Mouse (Mus musculus): Measurements from ENCODE around the gene Klk4. TPM values are rescaled to one million over a fixed set of nuclear protein-coding genes. Genes with fewer than 3 reads are reported as not detected.

Gene Klk4
- polyA plus RNA-seq, 1 experiment, result 2.0 TPM

DNA sequence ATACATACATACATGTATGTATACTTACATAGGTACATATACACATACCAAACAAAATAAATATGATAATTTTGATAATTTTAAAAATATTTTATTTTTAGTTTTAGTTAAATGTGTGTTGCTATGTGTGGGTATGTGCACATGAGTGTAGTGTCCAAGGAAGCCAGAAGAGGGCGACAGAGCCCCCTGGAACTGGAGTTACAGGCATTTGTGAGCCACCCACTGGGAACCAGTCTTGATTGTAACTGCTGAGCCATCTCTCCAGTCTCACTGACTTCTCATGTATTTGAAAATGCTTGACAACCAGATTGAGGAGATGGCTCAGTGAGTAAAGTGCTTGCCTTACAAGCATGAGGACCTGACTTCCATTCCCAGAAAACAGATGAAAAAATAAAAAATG is 2.7 kb upstream of the Klk4 start:
- H3K4me1 ChIP-seq (replicated peaks; ENCODE audit: control insufficient read depth, insufficient read depth, low read length), result no peaks in the 10 kb centered on the region
- H3K27me3 ChIP-seq (ENCODE audit: control insufficient read depth, insufficient read depth, low read length), result no peaks in the 10 kb centered on the region; the same call in 1 of the 2 replicates
- TF ChIP-seq POLR2A (IDR thresholded peaks at IDR 0.05; ENCODE audit: control insufficient read depth, extremely low read depth, insufficient read depth, low read length, poor library complexity) (no peak), CTCF (IDR thresholded peaks at IDR 0.05; ENCODE audit: borderline replicate concordance, control insufficient read depth, extremely low read depth, insufficient read depth, low read length, poor library complexity) (no peak)
- 46% methylated on average over 1 of the region's 1 CpGs for WGBS
- no peak for DNase-seq
- no peaks in the 10 kb centered on the region for H3K36me3 ChIP-seq (ENCODE audit: control insufficient read depth, insufficient read depth, low read length)
- H3K27ac ChIP-seq (ENCODE audit: control insufficient read depth, insufficient read depth, low read length), result no peak overlapping the region
- H3K4me3 ChIP-seq (ENCODE audit: control insufficient read depth, insufficient read depth, low read length), result no peak overlapping the region

- no peak for DNase-seq
- WGBS, result 27% methylated on average over 4 of the region's 4 CpGs
Measured at GRCm38 (mm10) chr7:43882346-43882745, 1.4 kb downstream of the Klk4 start.

GRCm38 (mm10) chr7:43882811-43883210 is 1.9 kb downstream of the Klk4 start:
- Histone ChIP-seq H3K27me3 (ENCODE audit: control insufficient read depth, insufficient read depth, low read length) (no peaks in the 10 kb centered on the region; the same call in 1 of the 2 replicates), H3K27ac (ENCODE audit: control insufficient read depth, insufficient read depth, low read length) (no peak overlapping the region), H3K4me1 (replicated peaks; ENCODE audit: control insufficient read depth, insufficient read depth, low read length) (no peaks in the 10 kb centered on the region), H3K36me3 (ENCODE audit: control insufficient read depth, insufficient read depth, low read length) (no peaks in the 10 kb centered on the region), H3K4me3 (ENCODE audit: control insufficient read depth, insufficient read depth, low read length) (no peak overlapping the region)
- no peak for DNase-seq
- TF ChIP-seq CTCF (IDR thresholded peaks at IDR 0.05; ENCODE audit: borderline replicate concordance, control insufficient read depth, extremely low read depth, insufficient read depth, low read length, poor library complexity), result no peak
- no peak for TF ChIP-seq POLR2A (IDR thresholded peaks at IDR 0.05; ENCODE audit: control insufficient read depth, extremely low read depth, insufficient read depth, low read length, poor library complexity)
- 11% methylated on average over 4 of the region's 4 CpGs for WGBS

More at GRCm38 (mm10) chr7:43882346-43882745, 1.4 kb downstream of the Klk4 start:
- TF ChIP-seq POLR2A (IDR thresholded peaks at IDR 0.05; ENCODE audit: control insufficient read depth, extremely low read depth, insufficient read depth, low read length, poor library complexity) (no peak), CTCF (IDR thresholded peaks at IDR 0.05; ENCODE audit: borderline replicate concordance, control insufficient read depth, extremely low read depth, insufficient read depth, low read length, poor library complexity) (no peak)
- Histone ChIP-seq H3K27ac (ENCODE audit: control insufficient read depth, insufficient read depth, low read length) (no peak overlapping the region), H3K36me3 (ENCODE audit: control insufficient read depth, insufficient read depth, low read length) (no peaks in the 10 kb centered on the region), H3K4me3 (ENCODE audit: control insufficient read depth, insufficient read depth, low read length) (no peak overlapping the region), H3K27me3 (ENCODE audit: control insufficient read depth, insufficient read depth, low read length) (no peaks in the 10 kb centered on the region; the same call in 1 of the 2 replicates), H3K4me1 (replicated peaks; ENCODE audit: control insufficient read depth, insufficient read depth, low read length) (no peaks in the 10 kb centered on the region)

- peak; percentile 31 for DNase-seq
- Histone ChIP-seq H3K4me1 (replicated peaks; ENCODE audit: control insufficient read depth, insufficient read depth, low read length) (no peaks in the 10 kb centered on the region), H3K27me3 (ENCODE audit: control insufficient read depth, insufficient read depth, low read length) (no peaks in the 10 kb centered on the region; the same call in 1 of the 2 replicates), H3K27ac (ENCODE audit: control insufficient read depth, insufficient read depth, low read length) (no peak overlapping the region), H3K36me3 (ENCODE audit: control insufficient read depth, insufficient read depth, low read length) (no peaks in the 10 kb centered on the region), H3K4me3 (ENCODE audit: control insufficient read depth, insufficient read depth, low read length) (no peak overlapping the region)
- WGBS, result 14% methylated on average over 14 of the region's 14 CpGs
- no peak for TF ChIP-seq POLR2A (IDR thresholded peaks at IDR 0.05; ENCODE audit: control insufficient read depth, extremely low read depth, insufficient read depth, low read length, poor library complexity)
- peak; percentile 58; the same call in 1 of the 2 replicates for TF ChIP-seq CTCF (IDR thresholded peaks at IDR 0.05; ENCODE audit: borderline replicate concordance, control insufficient read depth, extremely low read depth, insufficient read depth, low read length, poor library complexity)
Measured at GRCm38 (mm10) chr7:43883547-43883946, 2.6 kb downstream of the Klk4 start.

- H3K4me3 ChIP-seq (ENCODE audit: control insufficient read depth, insufficient read depth, low read length), result no peak overlapping the region
- no peaks in the 10 kb centered on the region for H3K27me3 ChIP-seq (ENCODE audit: control insufficient read depth, insufficient read depth, low read length)
- no peak for DNase-seq
- WGBS, result 67% methylated on average over 5 of the region's 5 CpGs
- H3K36me3 ChIP-seq (ENCODE audit: control insufficient read depth, insufficient read depth, low read length), result no peaks in the 10 kb centered on the region
- H3K27ac ChIP-seq (ENCODE audit: control insufficient read depth, insufficient read depth, low read length), result no peak overlapping the region
- no peak for TF ChIP-seq CTCF (IDR thresholded peaks at IDR 0.05; ENCODE audit: borderline replicate concordance, control insufficient read depth, extremely low read depth, insufficient read depth, low read length, poor library complexity)
- no peak for TF ChIP-seq POLR2A (IDR thresholded peaks at IDR 0.05; ENCODE audit: control insufficient read depth, extremely low read depth, insufficient read depth, low read length, poor library complexity)
- no peaks in the 10 kb centered on the region for H3K4me1 ChIP-seq (replicated peaks; ENCODE audit: control insufficient read depth, insufficient read depth, low read length)
Measured at GRCm38 (mm10) chr7:43891365-43891764, 10.4 kb downstream of the Klk4 start.

DNA sequence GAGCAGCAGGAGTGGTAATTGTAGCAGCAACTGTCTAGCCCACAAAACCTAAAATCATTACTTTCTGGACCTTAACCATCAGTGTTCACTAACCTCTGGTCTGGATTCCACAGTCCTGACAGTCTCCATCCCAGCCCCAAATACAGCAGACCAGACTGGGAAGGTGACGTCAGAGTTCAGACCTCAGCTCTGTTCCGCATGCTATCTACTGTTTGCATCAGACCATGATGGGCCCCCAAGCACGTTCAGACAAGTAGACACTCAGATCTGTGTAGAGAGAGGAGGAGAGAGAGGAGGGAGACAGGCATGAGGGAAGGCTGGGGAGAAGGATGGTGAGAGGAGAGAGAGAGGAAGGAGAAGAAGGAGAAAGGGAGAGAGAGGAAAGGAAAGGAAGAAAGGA is 10.8 kb downstream of the Klk4 start:
- no peak overlapping the region for H3K4me3 ChIP-seq (ENCODE audit: control insufficient read depth, insufficient read depth, low read length)
- DNase-seq, result no peak
- 63% methylated on average over 3 of the region's 3 CpGs for WGBS
- no peaks in the 10 kb centered on the region for H3K4me1 ChIP-seq (replicated peaks; ENCODE audit: control insufficient read depth, insufficient read depth, low read length)
- H3K36me3 ChIP-seq (ENCODE audit: control insufficient read depth, insufficient read depth, low read length), result no peaks in the 10 kb centered on the region
- H3K27me3 ChIP-seq (ENCODE audit: control insufficient read depth, insufficient read depth, low read length), result no peaks in the 10 kb centered on the region
- TF ChIP-seq CTCF (IDR thresholded peaks at IDR 0.05; ENCODE audit: borderline replicate concordance, control insufficient read depth, extremely low read depth, insufficient read depth, low read length, poor library complexity) (no peak), POLR2A (IDR thresholded peaks at IDR 0.05; ENCODE audit: control insufficient read depth, extremely low read depth, insufficient read depth, low read length, poor library complexity) (no peak)
- H3K27ac ChIP-seq (ENCODE audit: control insufficient read depth, insufficient read depth, low read length), result no peak overlapping the region

GRCm38 (mm10) chr7:43894836-43895235 is 13.9 kb downstream of the Klk4 start:
- WGBS, result 12% methylated on average over 1 of the region's 1 CpGs
- peak; percentile 72 for DNase-seq
- H3K36me3 ChIP-seq (ENCODE audit: control insufficient read depth, insufficient read depth, low read length), result no peaks in the 10 kb centered on the region
- no peak overlapping the region for H3K27ac ChIP-seq (ENCODE audit: control insufficient read depth, insufficient read depth, low read length)
- TF ChIP-seq POLR2A (IDR thresholded peaks at IDR 0.05; ENCODE audit: control insufficient read depth, extremely low read depth, insufficient read depth, low read length, poor library complexity) (no peak), CTCF (IDR thresholded peaks at IDR 0.05; ENCODE audit: borderline replicate concordance, control insufficient read depth, extremely low read depth, insufficient read depth, low read length, poor library complexity) (peak; percentile 67; the same call in 1 of the 2 replicates)
- H3K4me3 ChIP-seq (ENCODE audit: control insufficient read depth, insufficient read depth, low read length), result no peak overlapping the region
- no peaks in the 10 kb centered on the region for H3K4me1 ChIP-seq (replicated peaks; ENCODE audit: control insufficient read depth, insufficient read depth, low read length)
- no peaks in the 10 kb centered on the region for H3K27me3 ChIP-seq (ENCODE audit: control insufficient read depth, insufficient read depth, low read length)
